12 mouse cellular contexts compared by ENCODE assay signal in the genomic region with DNA sequence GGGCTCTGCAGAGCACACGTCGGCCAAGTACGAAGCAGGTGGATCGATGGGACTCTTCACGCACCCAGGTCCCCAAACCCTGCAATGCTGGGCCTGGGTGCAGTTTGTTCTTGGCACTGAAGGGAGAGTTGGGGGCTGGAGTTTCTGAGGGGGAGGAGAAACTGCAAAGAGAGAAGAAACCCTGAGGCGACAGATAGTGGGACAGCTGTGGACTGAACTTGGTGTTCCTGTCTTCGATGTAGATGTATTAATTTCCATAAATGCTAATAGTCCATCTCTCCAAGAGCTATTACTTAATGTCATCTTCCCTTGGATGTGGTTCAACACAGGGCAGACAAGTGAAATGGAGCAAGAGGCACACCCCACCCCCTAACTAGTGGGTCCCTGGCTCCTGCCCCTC. TPM values are rescaled to one million over a fixed set of nuclear protein-coding genes. Genes with fewer than 3 reads are reported as not detected.
DNase-seq lines count a peak whose midpoint lies in the region; ATAC-seq and TF ChIP-seq lines count a peak whose summit lies in the region.
"Had no signal": no experiment of that assay in that cellular context is flagged by ENCODE, and none has a peak within 500 bp of the region (broad histone marks: within the 10 kb centered on the region; RNA-seq: fewer than 3 reads in every experiment).

No protein-coding gene starts in this region.

- WGBS in kidney, embryonic 14.5 days: 85% methylated on average over 7 of the region's 7 CpGs
- 82% methylated on average over 7 of the region's 7 CpGs for WGBS in embryonic facial prominence, embryonic 14.5 days
- WGBS in hindbrain, postnatal 0 days: 76% methylated on average over 7 of the region's 7 CpGs
- 79% methylated on average over 7 of the region's 7 CpGs for WGBS in midbrain, embryonic 16.5 days

- TF ChIP-seq CTCF in hindbrain, postnatal 0 days (IDR thresholded peaks at IDR 0.05; ENCODE audit: low read depth): no peak

- DNase-seq in kidney, adult 8-10 months: no peak
- no peak for DNase-seq in embryonic facial prominence, embryonic 14.5 days (ENCODE audit: low spot score)
- no peak for DNase-seq in hindbrain, postnatal 0 days (ENCODE audit: low spot score)
- no peak for DNase-seq in ovary, postnatal 36 days (ENCODE audit: low spot score)
- no peak for DNase-seq in adrenal gland, adult 2 months
- no peak for DNase-seq in gastrocnemius, adult 8-10 months (ENCODE audit: low spot score in 2 of 2)
- DNase-seq: adrenal gland, postnatal 14 days had no signal

- H3K4me2 ChIP-seq in kidney, embryonic 14.5 days (replicated peaks; ENCODE audit: low read depth, low read length): peak overlapping the region; percentile 79; the same call in 1 of the 2 replicates
- no peak overlapping the region; the same call in 1 of the 2 replicates for H3K4me2 ChIP-seq in embryonic facial prominence, embryonic 14.5 days (ENCODE audit: low read depth, low read length)
- H3K4me2 ChIP-seq in hindbrain, postnatal 0 days (ENCODE audit: low read depth, low read length): peak overlapping the region; percentile 80
- H3K4me2 ChIP-seq in midbrain, embryonic 16.5 days (ENCODE audit: low read length): peak overlapping the region; percentile 90

- no peak overlapping the region for H3K9ac ChIP-seq in kidney, embryonic 14.5 days (ENCODE audit: low read depth, low read length)
- 0 out of 2 replicates have a peak overlapping the region, but pooled peaks have one; percentile 84 for H3K9ac ChIP-seq in embryonic facial prominence, embryonic 14.5 days (ENCODE audit: low read depth, low read length)
- 0 out of 2 replicates have a peak overlapping the region, but pooled peaks have one; percentile 84 for H3K9ac ChIP-seq in hindbrain, postnatal 0 days (replicated peaks; ENCODE audit: low read length)
- no peak overlapping the region for H3K9ac ChIP-seq in midbrain, embryonic 16.5 days (ENCODE audit: low read depth, low read length)

- ATAC-seq in kidney, embryonic 14.5 days (ENCODE audit: low FRiP score, low TSS enrichment): no peak
- no peak for ATAC-seq in embryonic facial prominence, embryonic 14.5 days (ENCODE audit: low read depth)
- no peak for ATAC-seq in hindbrain, postnatal 0 days
- ATAC-seq in midbrain, embryonic 16.5 days: no peak
- ATAC-seq: intestine, postnatal 0 days; Patski had no signal

- peaks cover 9% of the 10 kb centered on the region; the same call in 1 of the 2 replicates for H3K27me3 ChIP-seq in kidney, embryonic 14.5 days (ENCODE audit: control insufficient read depth, insufficient read depth, low read length)
- peaks cover 9% of the 10 kb centered on the region; the same call in 1 of the 2 replicates for H3K27me3 ChIP-seq in embryonic facial prominence, embryonic 14.5 days (replicated peaks; ENCODE audit: control insufficient read depth, insufficient read depth, low read length)
- no peaks in the 10 kb centered on the region for H3K27me3 ChIP-seq in hindbrain, postnatal 0 days (ENCODE audit: insufficient read depth, low read length)
- no peaks in the 10 kb centered on the region for H3K27me3 ChIP-seq in midbrain, embryonic 16.5 days (ENCODE audit: control insufficient read depth, insufficient read depth, low read depth, low read length)
- H3K27me3 ChIP-seq: Patski had no signal

- no peak overlapping the region for H3K4me3 ChIP-seq in kidney, embryonic 14.5 days (ENCODE audit: low read length)
- H3K4me3 ChIP-seq in embryonic facial prominence, embryonic 14.5 days (ENCODE audit: low read depth, low read length): no peak overlapping the region; the same call in 1 of the 2 replicates
- peak overlapping the region; percentile 83 for H3K4me3 ChIP-seq in hindbrain, postnatal 0 days (ENCODE audit: low read length)
- peak overlapping the region; percentile 75 for H3K4me3 ChIP-seq in midbrain, embryonic 16.5 days (ENCODE audit: low read depth, low read length)

- no peaks in the 10 kb centered on the region for H3K36me3 ChIP-seq in kidney, embryonic 14.5 days (ENCODE audit: control insufficient read depth, insufficient read depth, low read length)
- no peaks in the 10 kb centered on the region for H3K36me3 ChIP-seq in embryonic facial prominence, embryonic 14.5 days (ENCODE audit: control insufficient read depth, insufficient read depth, low read length)
- no peaks in the 10 kb centered on the region for H3K36me3 ChIP-seq in hindbrain, postnatal 0 days (ENCODE audit: insufficient read depth, low read length)
- H3K36me3 ChIP-seq in midbrain, embryonic 16.5 days (ENCODE audit: control insufficient read depth, insufficient read depth, low read length): no peaks in the 10 kb centered on the region; the same call in 1 of the 2 replicates
- H3K36me3 ChIP-seq: heart, embryonic 12.5 days had no signal

- H3K4me1 ChIP-seq in kidney, embryonic 14.5 days (ENCODE audit: control insufficient read depth, insufficient read depth, low read length): peaks cover 13% of the 10 kb centered on the region
- H3K4me1 ChIP-seq in embryonic facial prominence, embryonic 14.5 days (ENCODE audit: control insufficient read depth, insufficient read depth, low read length): peaks cover 5% of the 10 kb centered on the region
- H3K4me1 ChIP-seq in hindbrain, postnatal 0 days (ENCODE audit: insufficient read depth, low read length): peaks cover 11% of the 10 kb centered on the region
- peaks cover 19% of the 10 kb centered on the region for H3K4me1 ChIP-seq in midbrain, embryonic 16.5 days (ENCODE audit: control insufficient read depth, insufficient read depth, low read length)

- peaks cover 8% of the 10 kb centered on the region; the same call in 1 of the 2 replicates for H3K9me3 ChIP-seq in kidney, embryonic 14.5 days (ENCODE audit: control insufficient read depth, low read length)
- H3K9me3 ChIP-seq in embryonic facial prominence, embryonic 14.5 days (ENCODE audit: control insufficient read depth, low read length): peaks cover 15% of the 10 kb centered on the region; the same call in 1 of the 2 replicates
- H3K9me3 ChIP-seq in hindbrain, postnatal 0 days (ENCODE audit: low read length): no peaks in the 10 kb centered on the region
- H3K9me3 ChIP-seq in midbrain, embryonic 16.5 days (replicated peaks; ENCODE audit: control insufficient read depth, low read length, poor library complexity, severe bottlenecking): no peaks in the 10 kb centered on the region

- H3K27ac ChIP-seq in kidney, embryonic 14.5 days (ENCODE audit: low read depth, low read length): no peak overlapping the region
- no peak overlapping the region for H3K27ac ChIP-seq in embryonic facial prominence, embryonic 14.5 days (replicated peaks; ENCODE audit: low read depth, low read length)
- 0 out of 2 replicates have a peak overlapping the region, but pooled peaks have one; percentile 75 for H3K27ac ChIP-seq in hindbrain, postnatal 0 days
- H3K27ac ChIP-seq in midbrain, embryonic 16.5 days (ENCODE audit: low read length): no peak overlapping the region

RNA-seq across cellular contexts. Expression of a gene that starts 0.6 kb away (rescaled TPM):
- 3.3 and 3.7 TPM in 2 replicates for polyA plus RNA-seq in kidney, embryonic 14.5 days (2014; fragmentation: Nextera tagmentation; extraction: Ambion mirVana)
- 3.4 and 4.5 TPM in 2 replicates for polyA plus RNA-seq in embryonic facial prominence, embryonic 14.5 days (2014; fragmentation: Nextera tagmentation; extraction: Ambion mirVana)
- total RNA-seq in hindbrain, postnatal 0 days (2014; rRNA removed): 8.7 and 10.4 TPM in 2 replicates
- 3.9 and 4.0 TPM in 2 replicates for polyA plus RNA-seq in hindbrain, postnatal 0 days (2015; fragmentation: Nextera tagmentation; extraction: Ambion mirVana)
- 5.7 and 6.4 TPM in 2 replicates for polyA plus RNA-seq in midbrain, embryonic 16.5 days (2015; fragmentation: Nextera tagmentation; extraction: Ambion mirVana)
- 1 to 10 TPM; 3.8 to 5.0 TPM for total RNA-seq in adrenal gland, adult 2 months (2021)
- 3.4 and 4.7 TPM in 2 replicates for polyA plus RNA-seq in adrenal gland, adult 2 months (2012; rRNA removed)
- total RNA-seq in gastrocnemius, adult 8-10 months (2022): under 1 TPM; 0.40 to 0.92 (median 0.44) TPM

RNA-seq across cellular contexts. Expression of a gene that starts 1.7 kb away (rescaled TPM):
- polyA plus RNA-seq in kidney, embryonic 14.5 days (2014; fragmentation: Nextera tagmentation; extraction: Ambion mirVana): 3.4 and 5.3 TPM in 2 replicates
- polyA plus RNA-seq in embryonic facial prominence, embryonic 14.5 days (2014; fragmentation: Nextera tagmentation; extraction: Ambion mirVana): 9.2 and 12.1 TPM in 2 replicates
- 54.0 and 55.6 TPM in 2 replicates for total RNA-seq in hindbrain, postnatal 0 days (2014; rRNA removed)
- 30.8 and 33.2 TPM in 2 replicates for polyA plus RNA-seq in hindbrain, postnatal 0 days (2015; fragmentation: Nextera tagmentation; extraction: Ambion mirVana)
- 23.6 and 29.8 TPM in 2 replicates for polyA plus RNA-seq in midbrain, embryonic 16.5 days (2015; fragmentation: Nextera tagmentation; extraction: Ambion mirVana)
- 1 to 10 TPM; 5.9 to 7.9 TPM for total RNA-seq in adrenal gland, adult 2 months (2021)
- polyA plus RNA-seq in adrenal gland, adult 2 months (2012; rRNA removed): 3.2 and 3.6 TPM in 2 replicates
- 1 to 10 TPM in 1 of 4 experiments, under 1 TPM in 3; 0.63 to 1.2 (median 0.85) TPM for total RNA-seq in gastrocnemius, adult 8-10 months (2022)

Comparison
In these comparisons a context has a peak if more than half of its experiments do, and no peak if none do; other contexts are left out.
1. H3K4me3 ChIP-seq: peak in hindbrain, postnatal 0 days (single experiment) and midbrain, embryonic 16.5 days (single experiment); none in kidney, embryonic 14.5 days (single experiment) and embryonic facial prominence, embryonic 14.5 days (single experiment).
2. H3K9ac ChIP-seq: peak in embryonic facial prominence, embryonic 14.5 days (single experiment) and hindbrain, postnatal 0 days (single experiment); none in kidney, embryonic 14.5 days (single experiment) and midbrain, embryonic 16.5 days (single experiment).